Mouse (Mus musculus) G1E (cell line): ENCODE data around the gene Gon4l.

ENCODE experiments used
- CTCF ChIP-seq: IDR thresholded peaks from 2 replicates; pipeline ENCODE4 v1.5.1; 2012; ENCODE audit warnings: low read depth, low read length, inconsistent platforms, mixed read lengths
- GATA1 ChIP-seq: IDR thresholded peaks from 2 replicates; pipeline ENCODE4 v1.6.1; 2012; ENCODE audit warnings: borderline replicate concordance, low read length, inconsistent platforms, mixed read lengths
- POLR2AphosphoS5 ChIP-seq: IDR thresholded peaks from 2 replicates; pipeline ENCODE4 v1.6.1; 2012; ENCODE audit warnings: low read depth, low read length, inconsistent platforms; ENCODE audit not compliant: insufficient replicate concordance
- TAL1 ChIP-seq: conservative IDR thresholded peaks from 2 replicates; pipeline ENCODE4 v1.6.1; 2012; ENCODE audit warnings: low read depth, low read length, inconsistent platforms, mixed read lengths

DNA sequence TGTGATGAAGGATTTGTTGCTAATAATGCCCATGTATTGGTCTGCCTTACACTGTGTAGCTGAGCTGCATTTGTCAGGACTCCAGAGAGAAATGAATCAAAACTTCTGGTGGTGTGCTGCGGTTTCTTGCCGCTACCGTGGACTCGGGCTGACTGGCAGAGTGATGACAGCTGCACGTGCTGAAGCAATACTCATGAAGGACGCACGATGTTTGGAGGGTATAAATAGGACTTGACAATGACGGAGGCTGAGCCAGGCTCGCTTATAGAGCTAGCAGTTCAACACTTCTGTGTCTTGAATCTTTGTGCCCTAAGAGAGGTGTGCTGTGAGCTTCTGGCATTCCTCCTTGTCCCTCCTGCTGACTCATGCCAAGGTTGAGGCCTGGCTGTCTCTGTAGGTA is 86.4 kb downstream of the Gon4l start:
- no peak for TF ChIP-seq CTCF
- TF ChIP-seq POLR2AphosphoS5: no peak
- TF ChIP-seq GATA1: no peak
- TF ChIP-seq TAL1: no peak
